ENCODE assay signal across 10 mouse cellular contexts in genomic region chr12:83302320-83303153, GRCm38 (mm10).
DNase-seq lines count a peak whose midpoint lies in the region; ATAC-seq and TF ChIP-seq lines count a peak whose summit lies in the region.
"Had no signal": no experiment of that assay in that cellular context is flagged by ENCODE, and none has a peak within 500 bp of the region (broad histone marks: within the 10 kb centered on the region; RNA-seq: fewer than 3 reads in every experiment).

No protein-coding gene starts in this region.

- no peak for TF ChIP-seq CTCF in thymus, adult 2 months (IDR thresholded peaks at IDR 0.05; ENCODE audit: borderline replicate concordance, control insufficient read depth, extremely low read depth, insufficient read depth, low read length, poor library complexity)

- TF ChIP-seq POLR2A in thymus, adult 2 months (IDR thresholded peaks at IDR 0.05; ENCODE audit: control insufficient read depth, extremely low read depth, insufficient read depth, low read length, poor library complexity): no peak

- peak overlapping the region; percentile 85 for H3K27ac ChIP-seq in forebrain, embryonic 14.5 days (ENCODE audit: low read depth, low read length)
- H3K27ac ChIP-seq in midbrain, embryonic 13.5 days: peak overlapping the region; percentile 92
- H3K27ac ChIP-seq in thymus, adult 2 months (ENCODE audit: control insufficient read depth, insufficient read depth, low read length): no peak overlapping the region

- peak; percentile 22 for DNase-seq in right cerebral cortex, adult 18-20 months
- DNase-seq in right cerebral cortex, postnatal 14 days: no peak
- peak; percentile 80 for DNase-seq in forebrain, embryonic 14.5 days (ENCODE audit: low spot score)
- DNase-seq in heart, postnatal 4 days: peak; percentile 38
- DNase-seq in urinary bladder, adult 18-20 months (ENCODE audit: low spot score in 2 of 2): no peak
- no peak for DNase-seq in thymus, adult 2 months

- H3K4me2 ChIP-seq in forebrain, embryonic 14.5 days (ENCODE audit: low read length): peak overlapping the region; percentile 18; the same call in 1 of the 2 replicates
- H3K4me2 ChIP-seq in midbrain, embryonic 13.5 days (replicated peaks): peak overlapping the region; percentile 32

- no peaks in the 10 kb centered on the region for H3K27me3 ChIP-seq in forebrain, embryonic 14.5 days (replicated peaks; ENCODE audit: control insufficient read depth, insufficient read depth, low read length)
- no peaks in the 10 kb centered on the region for H3K27me3 ChIP-seq in midbrain, embryonic 13.5 days
- H3K27me3 ChIP-seq in thymus, adult 2 months (ENCODE audit: control insufficient read depth, insufficient read depth, low read length): no peaks in the 10 kb centered on the region

- H3K36me3 ChIP-seq in forebrain, embryonic 14.5 days (ENCODE audit: control insufficient read depth, insufficient read depth, low read length): no peaks in the 10 kb centered on the region
- H3K36me3 ChIP-seq in midbrain, embryonic 13.5 days: no peaks in the 10 kb centered on the region
- H3K36me3 ChIP-seq in thymus, adult 2 months (ENCODE audit: control insufficient read depth, insufficient read depth, low read length): no peaks in the 10 kb centered on the region

- H3K9me3 ChIP-seq in forebrain, embryonic 14.5 days (replicated peaks; ENCODE audit: control insufficient read depth, low read length): no peaks in the 10 kb centered on the region
- H3K9me3 ChIP-seq in midbrain, embryonic 13.5 days: no peaks in the 10 kb centered on the region; the same call in 1 of the 2 replicates

- ATAC-seq in forebrain, embryonic 14.5 days: peak; percentile 72
- peak; percentile 85 for ATAC-seq in midbrain, embryonic 13.5 days
- no peak for ATAC-seq in granulocyte monocyte progenitor cell, adult 5-6 weeks (replicated peaks; ENCODE audit: poor library complexity, severe bottlenecking)
- ATAC-seq: Patski had no signal

- H3K4me3 ChIP-seq in forebrain, embryonic 14.5 days (ENCODE audit: low read depth, low read length): no peak overlapping the region
- H3K4me3 ChIP-seq in midbrain, embryonic 13.5 days (replicated peaks): no peak overlapping the region
- H3K4me3 ChIP-seq in thymus, adult 2 months (ENCODE audit: control insufficient read depth, insufficient read depth, low read length): no peak overlapping the region
- H3K4me3 ChIP-seq: myocyte had no signal

- 22% methylated on average over 18 of the region's 18 CpGs for WGBS in forebrain, embryonic 14.5 days
- WGBS in midbrain, embryonic 13.5 days: 13% methylated on average over 18 of the region's 18 CpGs
- 77% methylated on average over 18 of the region's 18 CpGs for WGBS in thymus, adult 2 months

- peak overlapping the region; percentile 22 for H3K9ac ChIP-seq in forebrain, embryonic 14.5 days (ENCODE audit: low read length)
- peak overlapping the region; percentile 32; the same call in 1 of the 2 replicates for H3K9ac ChIP-seq in midbrain, embryonic 13.5 days (replicated peaks)

- H3K4me1 ChIP-seq in forebrain, embryonic 14.5 days (ENCODE audit: control insufficient read depth, insufficient read depth, low read length): peaks cover 14% of the 10 kb centered on the region
- peaks cover 34% of the 10 kb centered on the region for H3K4me1 ChIP-seq in midbrain, embryonic 13.5 days (replicated peaks)
- no peaks in the 10 kb centered on the region for H3K4me1 ChIP-seq in thymus, adult 2 months (replicated peaks; ENCODE audit: control insufficient read depth, insufficient read depth, low read length)

Comparison
In these comparisons a context has a peak if more than half of its experiments do, and no peak if none do; other contexts are left out.
1. DNase-seq: peak in right cerebral cortex, adult 18-20 months (single experiment), forebrain, embryonic 14.5 days (single experiment) and heart, postnatal 4 days (single experiment); none in right cerebral cortex, postnatal 14 days (single experiment), urinary bladder, adult 18-20 months (0 of 2) and thymus, adult 2 months (single experiment).